Mouse (Mus musculus): Measurements from ENCODE around the gene Ddx50.
"Not testable (repeated sequence)": the region's sequence is repeated elsewhere in the genome, so short reads cannot be mapped to it uniquely, and the experiment has no call there.

Ddx50 gene

GRCm38 (mm10) chr10:62601053-62601791 lies 49.8 kb downstream of the Ddx50 start:
- no peak for DNase-seq (ENCODE audit: low spot score)

DNA sequence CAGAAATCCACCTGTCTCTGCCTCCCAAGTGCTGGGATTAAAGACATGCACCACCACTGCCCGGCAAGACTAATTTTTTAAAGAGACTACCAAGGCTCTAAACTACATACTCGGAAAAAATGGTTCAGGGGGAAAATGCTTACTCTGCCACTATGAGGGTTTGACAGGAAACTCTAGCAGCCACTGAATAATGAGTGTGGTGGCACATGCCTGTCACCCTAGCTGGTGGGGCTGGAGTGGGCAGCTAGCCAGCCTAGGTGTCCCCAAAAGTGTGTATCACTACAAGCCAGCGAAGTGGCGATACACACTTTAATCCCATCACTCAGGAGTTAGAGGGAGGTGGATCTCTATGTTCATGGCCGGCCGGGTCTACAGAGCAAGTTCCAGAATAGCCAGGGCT lies 51.0 kb downstream of the Ddx50 start:
- no peak for DNase-seq (ENCODE audit: low spot score)

- not testable (repeated sequence) for DNase-seq (ENCODE audit: low spot score)
Measured at GRCm38 (mm10) chr10:62599311-62599710, 51.7 kb downstream of the Ddx50 start.

DNA sequence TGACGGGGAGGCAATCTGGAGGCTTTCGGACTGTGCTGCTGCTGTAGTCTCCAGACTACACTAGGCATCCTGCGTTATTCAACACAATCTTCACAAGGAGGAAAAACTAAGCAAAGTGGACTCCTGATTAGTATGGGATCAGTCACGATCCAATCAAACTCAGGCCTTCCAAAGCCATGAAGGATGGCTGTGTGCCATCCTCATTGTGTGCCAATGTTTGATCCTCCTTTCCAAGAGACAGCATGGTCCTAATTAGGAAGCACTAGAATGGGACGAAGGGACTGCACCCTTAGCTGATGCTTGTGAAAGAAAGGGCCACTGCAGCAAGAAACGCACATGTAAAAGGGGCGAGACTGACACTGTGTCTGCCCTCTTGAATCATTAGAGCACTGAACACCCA lies 58.5 kb downstream of the Ddx50 start:
- DNase-seq (ENCODE audit: low spot score): no peak

GRCm38 (mm10) chr10:62590200-62590599 lies 60.8 kb downstream of the Ddx50 start:
- peak; percentile 75 for DNase-seq (ENCODE audit: low spot score)

GRCm38 (mm10) chr10:62588616-62589015 lies 62.4 kb downstream of the Ddx50 start:
- DNase-seq (ENCODE audit: low spot score): no peak

GRCm38 (mm10) chr10:62583245-62583644 lies 67.8 kb downstream of the Ddx50 start:
- no peak for DNase-seq (ENCODE audit: low spot score)

DNA sequence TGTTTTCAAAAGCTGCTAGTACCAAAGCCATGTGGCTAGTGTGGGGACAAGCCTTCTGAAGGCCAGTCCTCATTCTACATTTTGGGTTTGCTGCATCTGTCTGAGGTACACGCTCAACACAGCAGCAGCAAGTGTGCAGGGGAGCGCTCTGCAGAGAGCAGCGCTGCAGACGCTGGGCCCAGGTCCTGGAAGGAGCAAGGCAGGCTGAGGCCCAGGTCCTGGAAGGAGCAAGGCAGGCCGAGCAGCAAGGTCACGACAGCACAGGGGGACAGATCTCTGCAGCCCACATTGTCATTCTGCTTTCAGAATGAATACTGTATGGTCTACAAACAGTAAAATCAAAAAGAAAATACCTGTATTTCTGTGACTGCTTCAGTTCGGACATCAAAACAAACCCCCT lies 68.3 kb downstream of the Ddx50 start:
- no peak for DNase-seq (ENCODE audit: low spot score)

GRCm38 (mm10) chr10:62582263-62582662 lies 68.8 kb downstream of the Ddx50 start:
- DNase-seq (ENCODE audit: low spot score): no peak

DNA sequence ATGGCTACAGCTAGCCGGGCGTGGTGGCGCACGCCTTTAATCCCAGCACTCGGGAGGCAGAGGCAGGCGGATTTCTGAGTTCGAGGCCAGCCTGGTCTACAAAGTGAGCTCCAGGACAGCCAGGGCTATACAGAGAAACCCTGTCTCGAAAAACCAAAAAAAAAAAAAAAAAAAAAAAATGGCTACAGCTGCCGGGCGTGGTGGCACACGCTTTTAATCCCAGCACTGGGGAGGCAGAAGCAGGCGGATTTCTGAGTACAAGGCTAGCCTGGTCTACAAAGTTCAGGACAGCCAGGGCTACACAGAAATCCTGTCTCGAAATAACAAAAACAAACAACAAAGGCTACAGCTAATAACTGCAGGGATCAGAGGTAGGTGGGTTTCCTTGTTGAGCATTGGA lies 71.9 kb downstream of the Ddx50 start:
- DNase-seq (ENCODE audit: low spot score): not testable (repeated sequence)

DNA sequence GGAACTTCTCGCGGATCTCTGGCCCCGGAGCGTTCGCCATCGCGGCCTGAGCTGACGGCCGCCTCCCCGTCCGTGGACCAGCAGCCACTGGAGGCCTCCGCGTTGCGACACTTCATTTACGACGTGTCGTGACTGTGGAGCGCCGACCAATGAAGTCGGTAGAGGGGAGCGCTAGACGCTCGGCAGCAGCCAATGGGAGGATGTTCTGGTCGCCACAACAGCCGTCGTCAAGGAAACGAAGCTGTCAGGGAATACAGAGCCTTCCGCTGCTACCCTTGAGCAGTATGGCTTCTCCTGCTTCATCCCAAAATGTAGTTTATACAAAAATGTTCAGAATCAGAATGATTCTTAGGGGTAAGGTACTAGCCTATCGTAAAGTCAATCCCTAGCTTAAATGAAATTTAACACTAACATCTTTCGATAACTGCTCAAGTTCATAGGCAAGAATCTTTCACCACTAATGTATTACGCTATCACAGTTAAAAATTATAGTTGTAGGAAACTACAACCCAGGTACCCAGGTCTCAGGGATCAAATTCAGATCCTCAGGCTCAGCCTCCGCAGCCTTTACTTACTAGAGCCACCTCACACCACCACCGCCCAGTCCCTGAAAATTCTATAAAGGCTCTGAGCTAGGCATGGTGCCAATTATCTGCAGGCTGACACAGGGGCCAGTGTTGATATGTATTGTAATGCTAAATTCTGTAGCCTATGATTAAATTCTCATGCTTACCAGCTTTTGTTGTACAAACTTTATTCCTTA lies 72.5 kb downstream of the Ddx50 start, which contains the start of gene Kif1bp:
Gene Kif1bp, minus strand, starts transcription at position 120 of the 763 bp plus-strand sequence.
- DNase-seq (ENCODE audit: low spot score): peak; percentile 92

GRCm38 (mm10) chr10:62577673-62578337 lies 73.2 kb downstream of the Ddx50 start:
- DNase-seq (ENCODE audit: low spot score): no peak

DNA sequence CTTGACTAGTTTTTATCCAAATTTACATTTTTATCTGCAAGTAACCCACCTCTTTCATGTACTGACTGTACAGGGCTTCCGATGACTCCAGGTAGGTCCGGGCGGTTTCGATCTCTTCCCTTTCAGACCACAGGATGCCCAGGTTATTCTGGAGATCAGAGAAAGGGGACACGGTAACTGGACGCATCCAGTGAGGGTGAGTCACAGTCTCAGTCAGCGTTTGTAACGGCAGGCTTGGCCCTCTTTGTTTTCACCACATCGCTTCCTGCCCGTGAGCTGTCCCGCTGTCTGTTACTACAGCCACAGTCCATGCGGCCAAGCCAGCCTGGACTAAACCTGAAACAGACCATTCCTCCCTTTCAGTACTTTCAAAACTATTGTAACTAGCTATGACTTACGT lies 76.0 kb downstream of the Ddx50 start:
- DNase-seq (ENCODE audit: low spot score): no peak

DNA sequence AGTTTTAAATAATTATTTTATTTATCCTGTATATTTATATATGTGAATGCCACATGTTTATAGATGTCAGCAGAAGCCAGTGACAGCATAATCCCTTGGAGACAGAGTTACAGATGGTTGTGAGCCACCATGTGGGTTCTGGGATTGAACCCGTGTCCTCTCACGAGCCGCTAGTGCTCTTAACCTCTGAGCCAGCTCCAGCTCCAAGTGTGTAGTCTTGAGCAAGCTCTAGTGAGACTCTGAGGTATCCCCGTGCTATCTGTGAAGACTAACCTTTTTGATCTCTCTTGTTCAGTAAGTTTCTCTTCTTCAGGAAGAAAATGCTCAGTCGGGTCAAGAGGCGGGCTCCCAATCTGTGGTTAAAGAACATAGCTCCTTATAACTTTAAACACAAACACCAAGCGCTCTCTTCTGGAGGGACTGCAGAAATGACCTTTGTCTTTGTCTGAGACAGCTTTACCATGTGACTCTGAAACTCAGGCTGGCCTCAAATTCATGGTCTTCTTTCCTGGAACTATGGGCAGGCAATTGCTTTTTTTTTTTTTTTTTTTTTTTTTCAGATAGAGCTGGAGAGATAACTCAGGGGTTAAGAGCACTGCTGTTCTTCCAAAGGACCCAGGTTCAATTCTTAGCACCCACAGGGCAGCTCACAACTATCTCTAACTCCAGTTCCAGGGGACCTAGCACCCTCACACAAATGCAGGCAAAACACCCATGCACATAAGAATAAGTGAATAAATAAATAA lies 80.7 kb downstream of the Ddx50 start:
- no peak for DNase-seq (ENCODE audit: low spot score)

DNA sequence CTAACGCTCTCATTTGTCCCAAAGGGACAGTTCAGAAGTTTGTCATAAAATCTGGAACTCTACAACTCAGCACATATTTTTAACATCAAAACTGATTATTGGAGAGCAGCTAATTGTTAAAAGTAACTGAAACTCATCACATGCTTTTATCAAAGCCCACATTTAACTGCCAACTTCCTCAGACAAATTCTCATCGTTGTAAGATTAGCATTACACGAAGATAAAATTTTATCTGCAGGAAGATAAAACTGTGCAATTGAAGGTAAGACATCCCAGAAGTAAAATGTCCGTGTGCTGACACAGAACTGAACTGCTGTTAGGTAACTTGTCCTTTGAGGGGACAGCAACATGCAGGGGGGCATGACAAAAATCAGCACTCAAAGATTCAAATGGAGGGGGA lies 82.2 kb downstream of the Ddx50 start:
- no peak for DNase-seq (ENCODE audit: low spot score)

All from spleen, adult 12 weeks (tissue).